Mouse (Mus musculus) lung, embryonic 16.5 days (tissue): ENCODE results near the gene G430095P16Rik. TPM values are rescaled to one million over a fixed set of nuclear protein-coding genes. Genes with fewer than 3 reads are reported as not detected.

ENCODE experiments used
- ATAC-seq: fragments of 200-750 bp; cut with Nextera tagmentation; 2 replicates; pipeline ENCODE4 v1.8.0; 2017; ENCODE audit warnings: low read depth, mild to moderate bottlenecking, moderate library complexity
- H3K27ac ChIP-seq: fragments of 300-500 bp; sonication (generic); 2 replicates; pipeline ENCODE4 v1.5.1; 2014; ENCODE audit warnings: mild to moderate bottlenecking, control low read depth, low read length
- H3K27me3 ChIP-seq: fragments of 300-500 bp; sonication (generic); 2 replicates; pipeline ENCODE4 v1.6.1; 2014; ENCODE audit warnings: low read depth, low read length, mixed read lengths; ENCODE audit not compliant: control insufficient read depth, insufficient read depth
- H3K36me3 ChIP-seq: fragments of 300-500 bp; sonication (generic); 2 replicates; pipeline ENCODE4 v1.6.1; 2014; ENCODE audit warnings: low read length; ENCODE audit not compliant: control insufficient read depth, insufficient read depth
- H3K4me1 ChIP-seq: fragments of 300-500 bp; sonication (generic); replicated peaks from 2 replicates; pipeline ENCODE4 v1.6.1; 2014; ENCODE audit warnings: low read length, mixed read lengths; ENCODE audit not compliant: control insufficient read depth, insufficient read depth
- H3K4me2 ChIP-seq: fragments of 300-500 bp; sonication (generic); 2 replicates; pipeline ENCODE4 v1.6.1; 2014; ENCODE audit warnings: low read depth, low read length, control low read depth
- H3K4me3 ChIP-seq: fragments of 300-500 bp; sonication (generic); 2 replicates; pipeline ENCODE4 v1.5.1; 2014; ENCODE audit warnings: mild to moderate bottlenecking, low read length, control low read depth
- H3K9ac ChIP-seq: fragments of 300-500 bp; sonication (generic); 2 replicates; pipeline ENCODE4 v1.6.1; 2014; ENCODE audit warnings: low read length, control low read depth
- H3K9me3 ChIP-seq: fragments of 300-500 bp; sonication (generic); 2 replicates; pipeline ENCODE4 v1.6.1; 2016; ENCODE audit warnings: low read length; ENCODE audit not compliant: control insufficient read depth
- WGBS: fragments of 180-500 bp; shearing (Covaris S2); extraction: QIAGEN DNeasy Blood & Tissue Kit; methylation state at CpG from one replicate; pipeline ENCODE4 v1.1.7; 2014; 5-methylcytosine and 5-hydroxymethylcytosine counted together
- polyA plus RNA-seq: library from polyadenylated mRNA; unstranded; fragments of >200 nt; fragmentation: Nextera tagmentation; extraction: Ambion mirVana; gene quantifications from 2 replicates; pipeline ENCODE4 v1.2.1, GENCODE M21; 2015

The G430095P16Rik gene
- polyA plus RNA-seq, 1 experiment from 2014 or later: 3.1 TPM

DNA sequence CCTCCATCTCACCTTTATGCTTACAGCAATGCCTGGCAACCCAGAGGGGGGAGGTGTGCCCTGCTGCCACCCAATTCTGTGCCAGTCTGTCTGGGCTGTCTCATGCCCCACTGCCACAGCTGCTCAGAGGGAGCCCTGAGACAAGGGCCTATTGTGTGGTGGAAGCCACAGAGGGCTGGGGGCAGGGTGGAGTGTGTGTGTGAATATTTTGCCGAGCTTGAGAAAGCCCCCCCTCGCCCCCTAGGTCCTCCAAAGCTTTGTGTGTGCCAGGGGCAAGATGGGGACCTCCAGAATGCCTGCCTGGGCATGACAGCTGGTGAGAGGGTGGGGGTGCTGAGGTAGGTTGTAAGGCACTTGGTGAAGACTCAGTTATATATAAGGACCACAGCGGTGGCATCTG, 5.7 kb downstream of the G430095P16Rik start:
- H3K27ac ChIP-seq: 0 out of 2 replicates have a peak overlapping the region, but pooled peaks have one; percentile 0
- H3K4me3 ChIP-seq: no peak overlapping the region
- no peak overlapping the region for H3K9ac ChIP-seq
- peaks cover 14% of the 10 kb centered on the region for H3K36me3 ChIP-seq
- no peak overlapping the region for H3K4me2 ChIP-seq
- no peaks in the 10 kb centered on the region for H3K27me3 ChIP-seq
- WGBS: 51% methylated on average over 3 of the region's 3 CpGs
- ATAC-seq: 0 out of 2 replicates have a peak, but pooled peaks have one; percentile 3
- H3K4me1 ChIP-seq: peaks cover 88% of the 10 kb centered on the region
- H3K9me3 ChIP-seq: no peaks in the 10 kb centered on the region

DNA sequence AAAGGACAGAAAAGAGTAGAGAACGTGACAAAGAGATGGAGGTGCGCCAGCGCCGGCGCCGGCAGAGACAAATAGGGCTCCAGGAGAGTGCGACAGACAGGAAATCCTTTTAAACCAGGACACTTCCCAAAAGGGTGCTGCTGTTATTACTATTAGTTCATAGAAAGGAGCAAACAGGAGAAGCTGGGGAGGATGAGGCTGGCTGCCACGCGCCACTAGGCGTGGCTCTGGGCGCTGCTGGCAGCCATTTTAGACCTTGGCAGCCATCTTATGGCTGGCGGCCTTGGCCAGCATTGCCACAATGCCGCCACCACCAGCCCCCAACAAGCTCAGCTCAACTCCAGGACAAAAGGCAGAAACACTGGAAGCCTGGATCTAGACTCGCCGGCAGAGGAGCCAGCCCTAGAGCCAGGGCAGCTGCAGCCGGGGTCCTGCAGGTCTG, 7.1 kb downstream of the G430095P16Rik start:
- no peak overlapping the region for H3K4me2 ChIP-seq
- 68% methylated on average over 16 of the region's 16 CpGs for WGBS
- 0 out of 2 replicates have a peak, but pooled peaks have one; percentile 2 for ATAC-seq

GRCm38 (mm10) chr8:84730541-84731370, 7.9 kb downstream of the G430095P16Rik start:
- peak; percentile 32 for ATAC-seq
- Histone ChIP-seq H3K27me3 (no peaks in the 10 kb centered on the region), H3K9me3 (no peaks in the 10 kb centered on the region), H3K27ac (peak overlapping the region; percentile 87), H3K36me3 (peaks cover 8% of the 10 kb centered on the region), H3K4me2 (no peak overlapping the region), H3K4me3 (no peak overlapping the region), H3K4me1 (peaks cover 71% of the 10 kb centered on the region), H3K9ac (peak overlapping the region; percentile 58; the same call in 1 of the 2 replicates)
- 25% methylated on average over 9 of the region's 9 CpGs for WGBS

More for the DNA sequence above, 7.1 kb downstream of the G430095P16Rik start:
- H3K36me3 ChIP-seq: peaks cover 10% of the 10 kb centered on the region
- peaks cover 79% of the 10 kb centered on the region for H3K4me1 ChIP-seq
- no peak overlapping the region for H3K9ac ChIP-seq
- peak overlapping the region; percentile 87 for H3K27ac ChIP-seq
- no peak overlapping the region for H3K4me3 ChIP-seq
- H3K9me3 ChIP-seq: no peaks in the 10 kb centered on the region
- no peaks in the 10 kb centered on the region for H3K27me3 ChIP-seq

GRCm38 (mm10) chr8:84731371-84732177, 8.8 kb downstream of the G430095P16Rik start:
- peak overlapping the region; percentile 87 for H3K27ac ChIP-seq
- no peaks in the 10 kb centered on the region for H3K9me3 ChIP-seq
- peak overlapping the region; percentile 17; the same call in 1 of the 2 replicates for H3K4me2 ChIP-seq

DNA sequence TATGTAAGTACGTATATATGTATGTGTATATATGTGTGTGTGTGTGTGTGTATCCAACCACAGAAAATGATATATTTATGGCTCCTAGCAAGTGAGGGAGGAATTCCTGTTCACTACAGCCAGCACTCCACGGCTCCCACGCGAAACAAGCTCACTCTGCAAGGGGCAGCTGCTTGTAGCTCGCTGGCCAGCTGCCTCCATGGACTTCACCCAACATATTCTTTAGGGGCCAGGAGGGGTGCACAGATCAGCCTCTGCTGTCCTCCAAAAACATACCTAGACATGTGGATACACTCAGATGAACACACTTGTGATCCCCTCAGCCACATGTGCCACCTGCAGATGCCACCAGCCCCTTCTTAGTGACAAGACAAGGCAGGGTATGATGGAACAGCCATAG, 9.7 kb downstream of the G430095P16Rik start:
- Histone ChIP-seq H3K27me3 (no peaks in the 10 kb centered on the region), H3K9ac (no peak overlapping the region), H3K27ac (peak overlapping the region; percentile 87), H3K4me3 (no peak overlapping the region), H3K9me3 (no peaks in the 10 kb centered on the region), H3K4me1 (peaks cover 57% of the 10 kb centered on the region), H3K4me2 (no peak overlapping the region), H3K36me3 (no peaks in the 10 kb centered on the region)
- 42% methylated on average over 5 of the region's 5 CpGs for WGBS
- ATAC-seq: no peak

More at GRCm38 (mm10) chr8:84731371-84732177, 8.8 kb downstream of the G430095P16Rik start:
- Histone ChIP-seq H3K36me3 (peaks cover 5% of the 10 kb centered on the region; the same call in 1 of the 2 replicates), H3K4me3 (no peak overlapping the region), H3K9ac (peak overlapping the region; percentile 58; the same call in 1 of the 2 replicates), H3K4me1 (peaks cover 64% of the 10 kb centered on the region), H3K27me3 (no peaks in the 10 kb centered on the region)
- WGBS: 42% methylated on average over 11 of the region's 11 CpGs
- ATAC-seq: peak; percentile 1; the same call in 1 of the 2 replicates

DNA sequence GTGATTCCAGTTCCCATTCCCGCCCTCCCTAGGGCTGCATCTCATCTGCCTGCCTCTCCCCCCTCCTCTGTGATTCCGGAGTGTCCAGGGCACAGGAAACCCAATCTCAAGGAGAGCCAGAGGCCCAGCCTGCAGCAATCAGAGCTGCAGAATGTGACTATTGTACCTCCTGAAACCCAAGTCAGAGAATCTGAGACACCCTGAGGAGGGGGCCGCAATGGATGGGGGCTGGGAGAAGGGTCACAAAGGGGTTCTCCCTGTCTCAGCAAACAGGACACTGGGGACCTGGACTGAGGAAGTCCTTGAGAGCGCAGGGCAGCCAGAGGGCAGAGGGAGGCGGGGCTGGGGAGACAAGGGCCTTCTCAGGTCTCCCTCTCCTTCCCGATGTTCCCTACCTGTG, 10.2 kb downstream of the G430095P16Rik start:
- no peak overlapping the region for H3K4me3 ChIP-seq
- H3K36me3 ChIP-seq: no peaks in the 10 kb centered on the region
- H3K9me3 ChIP-seq: no peaks in the 10 kb centered on the region
- peaks cover 58% of the 10 kb centered on the region for H3K4me1 ChIP-seq
- 37% methylated on average over 6 of the region's 6 CpGs for WGBS
- peak overlapping the region; percentile 29; the same call in 1 of the 2 replicates for H3K9ac ChIP-seq
- H3K27ac ChIP-seq: peak overlapping the region; percentile 87; the same call in 1 of the 2 replicates
- no peak for ATAC-seq
- H3K27me3 ChIP-seq: no peaks in the 10 kb centered on the region
- 0 out of 2 replicates have a peak overlapping the region, but pooled peaks have one; percentile 4 for H3K4me2 ChIP-seq

DNA sequence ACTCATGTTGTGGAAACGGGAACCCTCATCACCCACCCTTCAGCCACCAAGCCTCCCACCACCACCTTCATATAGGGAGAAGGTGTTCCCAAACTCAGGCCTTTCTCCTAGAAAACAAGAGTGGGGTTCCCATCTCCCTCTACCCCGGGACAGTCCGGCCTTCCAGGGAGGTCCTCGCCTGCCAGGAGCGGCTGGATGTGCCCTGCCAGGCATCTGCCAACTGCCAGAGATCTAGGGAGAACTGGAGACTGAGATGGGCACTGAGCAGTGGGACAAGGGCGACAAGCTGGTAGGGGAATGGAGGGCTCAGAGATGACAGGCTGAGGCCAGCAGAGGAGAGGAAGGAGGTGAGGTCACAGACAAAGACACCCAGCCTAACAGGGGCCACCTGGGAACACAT, 11.2 kb downstream of the G430095P16Rik start:
- H3K36me3 ChIP-seq: no peaks in the 10 kb centered on the region
- ATAC-seq: no peak
- H3K9ac ChIP-seq: no peak overlapping the region
- no peak overlapping the region for H3K27ac ChIP-seq
- H3K27me3 ChIP-seq: no peaks in the 10 kb centered on the region
- no peak overlapping the region for H3K4me3 ChIP-seq
- H3K4me1 ChIP-seq: peaks cover 65% of the 10 kb centered on the region
- H3K4me2 ChIP-seq: no peak overlapping the region
- WGBS: 88% methylated on average over 6 of the region's 6 CpGs
- H3K9me3 ChIP-seq: no peaks in the 10 kb centered on the region

DNA sequence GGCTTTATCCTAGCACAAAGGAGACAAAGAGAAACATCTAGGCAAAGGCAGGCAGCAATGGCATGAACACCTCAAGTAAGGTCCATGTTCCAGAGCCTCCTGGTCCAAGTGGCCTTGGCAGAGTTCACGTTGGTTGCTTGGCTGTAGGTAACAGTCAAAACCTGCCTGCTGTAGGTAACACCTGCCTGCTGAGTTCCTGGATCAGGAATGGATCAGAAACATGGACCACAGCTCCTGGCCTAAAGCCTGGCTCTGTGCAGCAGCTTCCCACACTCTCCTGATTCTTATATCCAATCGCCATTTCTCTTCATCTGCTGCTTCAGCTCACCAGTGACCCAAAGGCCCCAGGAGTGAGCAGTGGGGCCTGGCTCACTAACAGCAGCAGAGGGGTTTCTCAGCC, 11.9 kb downstream of the G430095P16Rik start:
- Histone ChIP-seq H3K9me3 (no peaks in the 10 kb centered on the region), H3K4me1 (peaks cover 68% of the 10 kb centered on the region), H3K27me3 (no peaks in the 10 kb centered on the region), H3K4me3 (no peak overlapping the region), H3K9ac (no peak overlapping the region), H3K27ac (no peak overlapping the region), H3K36me3 (no peaks in the 10 kb centered on the region), H3K4me2 (no peak overlapping the region)
- 78% methylated on average over 2 of the region's 2 CpGs for WGBS
- no peak for ATAC-seq

DNA sequence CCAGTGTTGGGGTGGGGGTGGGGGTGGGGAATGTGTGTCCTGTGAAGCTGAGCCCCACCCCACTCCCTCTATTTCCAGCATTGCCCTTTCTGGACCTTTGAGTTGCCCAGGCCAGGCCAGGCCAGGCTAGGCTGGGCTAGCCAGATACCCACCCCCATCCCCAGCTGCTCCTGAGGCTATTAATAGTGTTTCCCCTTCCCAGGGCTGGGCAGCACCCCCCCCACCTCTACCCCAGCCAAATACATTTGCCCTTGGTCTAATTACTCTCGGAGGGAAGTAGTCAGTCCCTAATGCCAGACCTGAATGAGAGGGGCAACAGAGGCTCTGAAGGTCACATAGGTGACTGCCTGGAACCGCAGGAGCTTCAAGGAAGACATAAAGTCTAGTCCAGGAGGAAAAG, 12.8 kb downstream of the G430095P16Rik start:
- Histone ChIP-seq H3K4me2 (no peak overlapping the region), H3K4me3 (no peak overlapping the region), H3K36me3 (no peaks in the 10 kb centered on the region), H3K4me1 (peaks cover 68% of the 10 kb centered on the region), H3K27ac (no peak overlapping the region), H3K9me3 (no peaks in the 10 kb centered on the region), H3K27me3 (no peaks in the 10 kb centered on the region), H3K9ac (no peak overlapping the region)
- ATAC-seq: no peak
- 69% methylated on average over 2 of the region's 2 CpGs for WGBS
